Mouse (Mus musculus): ENCODE data around the gene Nptn. TPM values are rescaled to one million over a fixed set of nuclear protein-coding genes. Genes with fewer than 3 reads are reported as not detected.
A peak's percentile ranks its signal among the peaks of the same experiment; 100 is the strongest.

The Nptn gene
- polyA plus RNA-seq (2012; rRNA removed) = 254 and 369 TPM in 2 replicates

- under 1% methylated on average over 41 of the region's 56 CpGs for WGBS
- peak; percentile 74 for DNase-seq (ENCODE audit: low read depth, low spot score)
Observed at GRCm38 (mm10) chr9:58581958-58582540, at the start of gene Nptn. Nptn (plus strand) TSS chr9:58582240.

DNA sequence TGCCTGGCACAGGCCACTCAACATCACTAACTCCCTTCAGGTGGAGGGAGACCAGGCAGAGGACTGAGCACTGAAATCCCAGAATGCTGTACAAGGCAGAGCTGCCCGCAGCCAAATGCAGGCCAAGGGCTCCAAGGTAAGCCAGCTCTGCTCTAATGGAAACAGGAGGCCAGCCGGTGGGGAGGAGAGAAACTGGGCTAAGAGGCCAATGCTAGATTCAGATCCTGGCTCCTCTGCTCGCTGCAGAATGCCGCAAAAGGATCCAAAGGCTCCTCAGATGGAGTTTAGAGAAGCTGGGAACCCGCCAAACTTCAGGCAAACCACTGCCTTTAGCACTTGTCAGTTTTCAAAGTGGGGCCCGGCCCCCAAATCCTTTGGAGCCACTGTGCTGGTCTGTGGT is 48.7 kb upstream of the Nptn start:
- no peak for DNase-seq (ENCODE audit: low read depth, low spot score)
- 91% methylated on average over 6 of the region's 6 CpGs for WGBS

DNA sequence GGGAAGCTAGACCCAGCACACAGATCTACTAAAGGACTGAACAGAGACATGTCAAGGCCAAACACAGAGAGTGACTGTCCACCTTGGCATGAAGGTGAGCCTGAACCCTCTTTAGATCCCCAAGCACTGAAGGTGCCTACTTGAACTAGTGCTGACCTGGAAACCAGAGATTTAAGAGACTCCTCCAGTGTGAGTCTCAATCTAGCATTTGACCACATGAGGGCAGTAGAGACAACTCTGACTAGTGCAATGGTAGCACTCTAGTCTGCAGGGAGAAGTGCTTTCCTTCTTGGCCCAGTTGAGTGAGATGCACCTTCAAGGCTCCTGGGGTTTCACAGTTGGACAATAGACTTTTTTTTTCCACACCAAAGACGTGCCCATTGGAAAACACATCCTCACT is 47.3 kb upstream of the Nptn start:
- 30% methylated on average over 1 of the region's 1 CpGs for WGBS
- DNase-seq (ENCODE audit: low read depth, low spot score) = no peak

- WGBS = 85% methylated on average over 20 of the region's 20 CpGs
- no peak for DNase-seq (ENCODE audit: low read depth, low spot score)
Observed at GRCm38 (mm10) chr9:58535447-58536134, 46.4 kb upstream of the Nptn start.

DNA sequence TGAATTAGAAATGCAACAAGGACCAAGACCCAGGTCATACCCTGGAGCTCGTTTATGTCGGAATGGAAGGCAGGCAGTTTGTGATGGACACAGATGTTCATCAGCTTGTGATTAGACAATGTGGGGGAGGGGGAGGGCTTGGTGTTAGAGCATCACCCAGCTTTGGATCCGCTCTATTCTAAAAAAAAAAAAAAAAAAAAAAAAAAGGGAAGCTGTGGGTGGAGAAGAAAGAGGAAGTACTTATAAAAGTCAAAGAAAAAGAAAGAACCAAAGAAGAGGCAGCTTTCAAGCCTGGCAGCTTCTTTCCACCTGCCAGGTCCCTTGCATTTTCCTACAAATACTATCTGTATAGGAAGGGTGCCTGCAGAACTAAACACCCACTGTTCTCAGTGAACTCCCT is 44.3 kb upstream of the Nptn start:
- DNase-seq (ENCODE audit: low read depth, low spot score) = no peak

GRCm38 (mm10) chr9:58539886-58540285 is 42.2 kb upstream of the Nptn start:
- 44% methylated on average over 5 of the region's 5 CpGs for WGBS
- no peak for DNase-seq (ENCODE audit: low read depth, low spot score)

More for the DNA sequence above, 44.3 kb upstream of the Nptn start:
- WGBS = 82% methylated on average over 3 of the region's 3 CpGs

GRCm38 (mm10) chr9:58541895-58542338 is 40.1 kb upstream of the Nptn start:
- peak; percentile 57 for DNase-seq (ENCODE audit: low read depth, low spot score)
- 3% methylated on average over 6 of the region's 6 CpGs for WGBS

GRCm38 (mm10) chr9:58544879-58545324 is 37.1 kb upstream of the Nptn start:
- no peak for DNase-seq (ENCODE audit: low read depth, low spot score)
- WGBS = 49% methylated on average over 4 of the region's 4 CpGs

DNA sequence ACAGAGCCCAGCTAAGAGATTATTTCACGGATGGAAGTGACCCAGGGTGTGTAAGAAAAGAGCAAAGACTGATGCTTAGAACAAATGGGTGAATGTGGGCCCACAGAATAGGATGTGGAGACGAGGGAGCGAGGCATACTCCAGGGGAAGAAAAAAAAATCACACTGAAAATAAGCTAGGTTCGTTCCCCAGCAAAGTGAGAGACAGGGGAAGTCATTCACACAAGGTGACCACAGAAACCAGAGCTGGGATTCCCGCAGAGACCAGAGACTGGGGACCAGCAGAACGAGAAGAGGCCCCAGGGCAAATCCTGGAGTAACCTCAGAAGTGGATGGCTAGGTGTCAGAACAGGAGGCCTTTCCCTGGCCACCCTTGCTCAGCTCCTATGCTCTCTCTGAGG is 36.6 kb upstream of the Nptn start:
- 73% methylated on average over 6 of the region's 6 CpGs for WGBS
- DNase-seq (ENCODE audit: low read depth, low spot score) = no peak

- DNase-seq (ENCODE audit: low read depth, low spot score) = no peak
- 79% methylated on average over 11 of the region's 11 CpGs for WGBS
Observed at GRCm38 (mm10) chr9:58546630-58547360, 35.2 kb upstream of the Nptn start.

DNA sequence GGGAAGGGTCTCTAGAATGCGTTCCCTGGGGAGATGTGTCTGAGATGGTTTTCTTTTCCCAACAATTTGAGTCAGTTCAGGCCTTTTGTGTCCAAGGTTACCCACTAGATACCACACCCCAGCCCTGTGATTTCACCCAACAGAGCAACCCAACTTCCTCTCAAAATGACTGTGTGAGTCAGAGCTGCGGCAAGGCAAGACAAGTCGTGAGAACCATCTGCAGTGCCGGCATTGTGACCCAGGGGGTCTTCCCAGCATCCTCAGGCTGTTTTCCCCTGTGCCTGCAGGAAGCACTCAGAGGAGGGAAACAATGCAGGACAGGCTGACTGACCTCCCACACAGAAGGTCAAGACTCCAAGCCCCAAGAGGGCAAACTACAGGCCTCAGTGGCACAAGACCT is 33.1 kb upstream of the Nptn start:
- DNase-seq (ENCODE audit: low read depth, low spot score) = no peak
- 78% methylated on average over 4 of the region's 4 CpGs for WGBS

DNA sequence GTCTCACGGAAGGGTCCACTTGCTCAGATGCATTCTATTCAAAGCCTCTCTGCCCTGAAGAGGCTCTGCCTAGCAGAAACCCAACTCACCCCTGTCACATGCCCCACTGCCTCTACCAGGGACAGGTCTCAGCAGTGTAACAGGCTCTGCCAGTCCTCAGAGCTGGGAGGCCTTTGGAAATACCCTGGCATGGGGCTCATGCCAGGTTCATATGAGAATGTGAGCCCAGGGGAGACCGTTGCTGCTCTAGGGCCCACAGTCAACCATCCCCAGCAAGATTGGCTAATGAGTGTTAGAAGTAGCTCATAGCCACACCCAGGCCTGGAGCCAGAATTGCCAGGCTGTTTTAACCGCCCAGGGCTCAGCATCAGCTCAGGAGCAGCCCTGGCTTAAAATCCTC is 32.3 kb upstream of the Nptn start:
- WGBS = 44% methylated on average over 3 of the region's 3 CpGs

GRCm38 (mm10) chr9:58550928-58551327 is 31.1 kb upstream of the Nptn start:
- WGBS = 94% methylated on average over 6 of the region's 6 CpGs
- DNase-seq (ENCODE audit: low read depth, low spot score) = no peak

More for the DNA sequence above, 32.3 kb upstream of the Nptn start:
- no peak for DNase-seq (ENCODE audit: low read depth, low spot score)

DNA sequence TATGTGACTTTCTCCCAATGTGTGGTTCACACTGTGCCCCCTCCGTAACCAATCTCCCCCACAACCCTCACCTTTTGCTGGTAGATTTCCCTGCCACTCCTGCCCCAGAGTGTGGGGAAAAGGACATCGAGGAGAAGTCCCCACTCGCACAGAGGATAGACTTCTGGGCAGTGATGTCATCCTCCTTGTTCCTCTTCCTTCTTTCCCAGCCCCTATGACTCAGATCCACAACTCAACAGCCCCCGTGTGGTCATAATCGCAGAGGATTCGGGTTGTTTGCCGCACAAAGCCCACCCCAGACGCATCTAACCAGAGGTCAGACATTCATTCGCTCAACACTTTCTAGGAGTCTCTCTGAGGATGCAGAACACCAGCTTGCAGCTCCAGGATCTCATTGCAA is 30.0 kb upstream of the Nptn start:
- 75% methylated on average over 9 of the region's 9 CpGs for WGBS
- no peak for DNase-seq (ENCODE audit: low read depth, low spot score)

GRCm38 (mm10) chr9:58554056-58554907 is 27.8 kb upstream of the Nptn start:
- 14% methylated on average over 23 of the region's 23 CpGs for WGBS
- DNase-seq (ENCODE audit: low read depth, low spot score) = no peak

- under 1% methylated on average over 67 of the region's 68 CpGs for WGBS
- no peak for DNase-seq (ENCODE audit: low read depth, low spot score)
Observed at GRCm38 (mm10) chr9:58554908-58555684, 26.9 kb upstream of the Nptn start, which contains the start of gene Cd276. Cd276 (minus strand) TSS chr9:58555437.

GRCm38 (mm10) chr9:58555685-58556414 is 26.2 kb upstream of the Nptn start:
- 27% methylated on average over 9 of the region's 9 CpGs for WGBS
- no peak for DNase-seq (ENCODE audit: low read depth, low spot score)

- WGBS = 62% methylated on average over 7 of the region's 7 CpGs
- no peak for DNase-seq (ENCODE audit: low read depth, low spot score)
Observed at GRCm38 (mm10) chr9:58556627-58557026, 25.4 kb upstream of the Nptn start.
